Mouse (Mus musculus) brain, embryonic 14.5 days (tissue): ENCODE results near the gene Fanci.

Experiments
- CTCF ChIP-seq: fragments of 200-500 bp; IDR thresholded peaks from 2 replicates; pipeline ENCODE4 v1.5.1; 2012; ENCODE audit warnings: inconsistent platforms, mild to moderate bottlenecking, moderate library complexity, borderline replicate concordance; ENCODE audit not compliant: insufficient read depth, insufficient read length; ENCODE audit errors: extremely low read depth
- POLR2A ChIP-seq: fragments of 200-500 bp; IDR thresholded peaks from 2 replicates; pipeline ENCODE4 v1.6.1; 2012; ENCODE audit warnings: mild to moderate bottlenecking, inconsistent platforms, borderline replicate concordance; ENCODE audit not compliant: poor library complexity, insufficient read depth, insufficient read length, severe bottlenecking; ENCODE audit errors: extremely low read depth

GRCm38 (mm10) chr7:79397446-79397963 lies 5.8 kb downstream of the Fanci start:
- TF ChIP-seq POLR2A = no peak
- TF ChIP-seq CTCF = no peak
